ENCODE assay signal across 7 mouse cellular contexts in genomic region chr11:36036061-36036695, GRCm38 (mm10). TPM values are rescaled to one million over a fixed set of nuclear protein-coding genes. Genes with fewer than 3 reads are reported as not detected.
DNase-seq lines count a peak whose midpoint lies in the region; ATAC-seq lines count a peak whose summit lies in the region.

No protein-coding gene starts in this region.

- H3K4me2 ChIP-seq in neural tube, embryonic 12.5 days (replicated peaks), result no peak overlapping the region

- no peak overlapping the region for H3K9ac ChIP-seq in neural tube, embryonic 12.5 days

- H3K27me3 ChIP-seq in neural tube, embryonic 12.5 days (replicated peaks), result 0 out of 2 replicates have a peak, but pooled peaks cover 4% of the 10 kb centered on the region

- no peaks in the 10 kb centered on the region for H3K9me3 ChIP-seq in neural tube, embryonic 12.5 days

- H3K27ac ChIP-seq in neural tube, embryonic 12.5 days, result no peak overlapping the region

- peaks cover 8% of the 10 kb centered on the region; the same call in 1 of the 2 replicates for H3K4me1 ChIP-seq in neural tube, embryonic 12.5 days

- no peaks in the 10 kb centered on the region for H3K36me3 ChIP-seq in neural tube, embryonic 12.5 days

- intact Hi-C loops in left cerebral cortex, postnatal 25 days (cut with DNase I), result no loop called here

- ATAC-seq in granulocyte monocyte progenitor cell, adult 5-6 weeks (replicated peaks; ENCODE audit: poor library complexity, severe bottlenecking), result peak; percentile 22; the same call in 1 of the 2 replicates
- ATAC-seq in neural tube, embryonic 12.5 days (ENCODE audit: low FRiP score, low read depth), result peak; percentile 67

- H3K4me3 ChIP-seq in neural tube, embryonic 12.5 days, result no peak overlapping the region

- DNase-seq in adrenal gland, postnatal 10 days, result peak; percentile 95
- DNase-seq in cerebellum, postnatal 14 days, result peak; percentile 88 to 92
- DNase-seq in kidney, adult 18-20 months, result peak; percentile 89
- DNase-seq in left cerebral cortex, postnatal 25 days (ENCODE audit: low spot score in 2 of 2), result peak; percentile 64 to 77
- peak; percentile 66 for DNase-seq in urinary bladder, postnatal 10 days (ENCODE audit: low spot score)

- WGBS in neural tube, embryonic 12.5 days, result 44% methylated on average over 7 of the region's 7 CpGs

RNA-seq across cellular contexts. Expression of gene Wwc1, which starts 55.9 kb away (rescaled TPM):
- 10 to 100 TPM; 34.1 to 35.0 TPM for total RNA-seq in adrenal gland, postnatal 10 days (2021)
- total RNA-seq in granulocyte monocyte progenitor cell, adult 5-6 weeks (2014; fragmentation: Nextera tagmentation), result not detected in 2 replicates
- not detected in 2 replicates for total RNA-seq in granulocyte monocyte progenitor cell, adult 5-6 weeks (2017)
- 100 to 1,000 TPM; 138 TPM for total RNA-seq in left cerebral cortex, postnatal 25 days (2021)
- 13.6 and 15.5 TPM in 2 replicates for polyA plus RNA-seq in neural tube, embryonic 12.5 days (2016; fragmentation: Nextera tagmentation; extraction: Ambion mirVana)

Comparison
In these comparisons a context has a peak if more than half of its experiments do, and no peak if none do; other contexts are left out.
1. RNA of gene Wwc1, which starts 55.9 kb away (total RNA-seq): 138 TPM in left cerebral cortex, postnatal 25 days and 34.1 to 35.0 TPM in adrenal gland, postnatal 10 days; not detected in granulocyte monocyte progenitor cell, adult 5-6 weeks; every median in the first group is over 10 times any median in the second.
2. Peak in every context shown above with its lines, with median percentiles within 50 percentile points of each other: DNase-seq.